Mouse (Mus musculus) gastrocnemius, postnatal 14 days (tissue): ENCODE measurements around the gene 1810055G02Rik. TPM values are rescaled to one million over a fixed set of nuclear protein-coding genes. Genes with fewer than 3 reads are reported as not detected.

ENCODE experiments used
- DNase-seq: peaks from one replicate; pipeline ENCODE4 v3.0.0; 2021; ENCODE audit warnings: mixed read lengths
- intact Hi-C: fragments of 180-260 bp; cut with DNase I; formaldehyde crosslinking; loops from one replicate; pipeline ENCODE4 v1.15.1; 2025; ENCODE audit warnings: low total_unique reads
- long read RNA-seq, 2 experiments: library from polyadenylated mRNA; stranded (forward); transcript quantifications; one replicate each; pipeline ENCODE4 v2.0.0; 2021
- total RNA-seq, 2 experiments: library from RNA; stranded (reverse); gene quantifications; 2 replicates each; pipeline ENCODE4 v1.2.3; 2021

1810055G02Rik gene
- total RNA-seq: 10 to 100 TPM in 1 of 2 experiments, 1 to 10 TPM in 1; 9.7 to 15.9 TPM
- long read RNA-seq, experiment 1, transcript 1810055G02Rik-201 (4 exons, 1,882 nt): major isoform, 5 of 9 reads
- long read RNA-seq, experiment 1, partial matches to known transcripts: 0 of 9 reads
- long read RNA-seq, experiment 1, other reads (novel, unspliced or antisense): 1 of 9 reads
- long read RNA-seq, experiment 2, transcript 1810055G02Rik-201 (4 exons, 1,882 nt): major isoform, 11 of 17 reads
- long read RNA-seq, experiment 2, partial matches to known transcripts: 1 of 17 reads
- long read RNA-seq, experiment 2, other reads (novel, unspliced or antisense): 1 of 17 reads

DNA sequence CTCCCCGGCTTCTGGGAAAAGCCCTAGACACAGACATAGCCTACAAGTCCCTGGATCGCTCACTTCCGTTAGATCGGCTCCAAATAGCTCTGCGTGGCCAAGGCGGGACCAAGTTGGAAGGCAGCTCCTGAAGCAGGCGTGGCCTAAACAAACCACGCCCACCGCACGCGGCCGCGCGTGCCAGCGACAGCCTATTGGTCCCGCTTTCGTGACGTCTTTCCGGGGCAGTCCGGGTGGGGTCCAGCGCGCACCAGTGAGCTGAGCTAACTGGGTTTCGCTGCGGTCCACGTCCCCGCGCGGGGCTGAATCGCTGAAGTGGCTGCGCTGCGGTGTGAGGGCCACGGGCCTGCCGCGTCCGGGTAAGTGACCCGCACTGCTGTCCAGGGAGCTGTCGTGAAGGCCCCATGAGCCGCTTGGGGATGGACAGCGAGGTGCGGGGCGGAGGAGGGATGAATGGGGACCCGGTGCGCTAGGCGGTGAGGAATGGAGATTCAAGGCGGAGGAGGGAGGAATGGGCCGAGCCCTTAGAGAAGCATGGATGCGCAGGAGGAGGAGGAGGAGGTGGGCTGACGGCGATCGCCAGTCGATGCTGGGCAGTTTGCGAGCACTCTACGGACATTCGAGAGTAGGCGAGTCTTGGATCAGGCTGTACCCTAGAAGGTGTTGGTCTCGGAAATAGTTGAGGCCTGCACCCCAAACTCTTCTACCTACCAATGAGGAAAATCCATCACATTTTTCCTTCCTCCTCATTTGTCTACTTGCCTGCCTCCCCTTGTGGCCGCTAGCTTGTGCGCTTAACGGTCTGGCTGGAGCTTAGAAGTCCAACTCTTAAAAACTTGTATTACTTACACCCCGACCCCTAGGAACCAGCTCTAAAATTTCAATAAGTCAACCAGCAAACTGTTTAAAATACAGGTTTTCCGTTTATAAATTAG is at the start of gene 1810055G02Rik:
1810055G02Rik (plus strand) TSS at position 216 of the 935 bp plus-strand sequence.
- intact Hi-C loops: no loop called here
- peak; percentile 97 for DNase-seq

DNA sequence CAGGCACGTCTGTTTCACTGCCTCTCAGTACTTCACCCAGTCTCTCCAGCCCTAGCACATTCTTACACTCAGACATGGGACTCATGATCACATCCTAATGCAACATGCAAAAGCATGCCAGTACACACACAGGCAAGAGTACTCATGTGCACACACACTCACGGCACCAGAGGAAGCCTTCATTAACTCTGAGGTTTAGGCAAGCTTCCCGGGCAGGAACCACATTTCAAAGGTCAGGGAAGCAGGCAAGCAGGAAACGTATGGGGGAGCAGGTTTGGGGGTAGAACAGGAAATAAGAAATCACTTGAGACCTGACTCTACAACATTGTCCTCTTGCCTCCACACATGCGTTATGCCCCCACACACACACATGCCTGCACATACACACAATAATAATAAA is 42.6 kb upstream of the 1810055G02Rik start:
- intact Hi-C loops: no loop called here
- DNase-seq: no peak

DNA sequence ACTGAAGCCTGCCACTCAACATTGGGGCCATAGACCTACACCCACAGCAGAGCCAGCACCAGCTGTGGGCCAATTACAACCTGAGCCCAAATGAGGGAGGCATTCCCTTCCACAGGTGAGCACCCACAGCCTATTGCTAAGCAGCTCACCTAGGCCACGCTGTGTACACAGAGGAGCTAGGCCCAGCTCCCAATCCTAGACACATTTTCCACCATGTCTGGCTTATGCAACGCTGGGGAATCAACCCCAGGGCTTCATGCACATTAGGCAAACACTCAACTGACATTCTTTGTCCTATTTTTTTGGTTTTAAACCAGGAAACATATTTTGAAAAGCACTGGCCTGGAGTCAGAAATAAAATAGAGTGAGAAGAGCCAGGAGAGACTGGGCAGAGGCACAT is 41.5 kb upstream of the 1810055G02Rik start:
- intact Hi-C loops: no loop called here

DNA sequence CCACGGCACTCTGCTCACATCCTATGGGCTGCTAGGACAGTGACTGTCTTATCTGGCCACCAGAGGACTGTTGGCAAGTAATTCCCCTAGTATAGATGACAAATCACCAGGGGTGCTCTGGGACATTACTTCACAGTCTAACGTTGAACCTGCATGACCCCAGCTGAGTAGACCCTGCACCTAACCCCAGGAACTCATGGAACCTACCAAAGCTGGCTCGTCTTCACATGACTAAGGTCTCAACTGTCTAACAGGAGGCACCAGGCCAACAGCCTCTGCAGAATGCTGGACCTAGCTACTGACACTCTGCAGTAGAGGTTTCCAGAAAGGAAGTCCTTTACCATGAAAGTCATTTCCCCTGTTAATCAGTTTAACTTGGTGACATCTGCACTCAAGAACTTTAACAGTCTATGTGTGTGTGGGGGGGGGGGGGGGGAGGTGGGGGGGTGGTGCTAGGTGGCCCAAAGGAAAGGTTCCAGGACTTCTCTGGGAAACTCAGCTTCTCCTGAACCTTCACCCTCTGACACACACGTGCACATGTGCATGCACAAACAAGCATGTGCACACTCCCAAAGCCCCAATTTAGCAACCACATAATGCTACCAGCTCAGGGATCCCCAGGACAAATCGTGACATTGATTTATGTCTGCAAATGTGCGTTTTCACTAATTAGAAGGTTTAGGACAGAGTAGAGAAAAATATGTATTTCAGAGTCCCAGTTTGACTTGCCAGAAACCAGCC is 40.8 kb upstream of the 1810055G02Rik start:
- intact Hi-C loops: no loop called here
- peak; percentile 49 for DNase-seq

More for the DNA sequence above, 41.5 kb upstream of the 1810055G02Rik start:
- DNase-seq: no peak

DNA sequence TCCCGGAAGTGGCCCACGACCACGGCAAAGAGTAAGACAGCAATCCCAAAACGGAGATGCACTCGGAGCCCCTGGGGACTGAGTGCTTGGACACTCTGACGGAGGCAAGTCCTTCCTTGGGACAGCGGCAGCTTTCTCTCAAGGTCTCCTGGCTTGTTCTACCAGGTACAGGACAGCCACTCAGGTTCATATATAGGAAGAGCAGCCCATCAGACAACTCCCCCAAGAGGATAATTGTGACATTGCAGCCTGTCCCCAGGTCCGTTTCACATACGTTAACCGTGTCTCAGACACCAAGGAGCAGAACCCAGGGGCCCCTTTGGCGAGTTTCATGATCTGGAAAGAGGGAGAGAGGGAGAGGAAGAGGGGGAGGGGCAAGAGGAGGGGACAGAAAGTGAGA is 40.1 kb upstream of the 1810055G02Rik start:
- intact Hi-C loops: no loop called here
- DNase-seq: no peak

DNA sequence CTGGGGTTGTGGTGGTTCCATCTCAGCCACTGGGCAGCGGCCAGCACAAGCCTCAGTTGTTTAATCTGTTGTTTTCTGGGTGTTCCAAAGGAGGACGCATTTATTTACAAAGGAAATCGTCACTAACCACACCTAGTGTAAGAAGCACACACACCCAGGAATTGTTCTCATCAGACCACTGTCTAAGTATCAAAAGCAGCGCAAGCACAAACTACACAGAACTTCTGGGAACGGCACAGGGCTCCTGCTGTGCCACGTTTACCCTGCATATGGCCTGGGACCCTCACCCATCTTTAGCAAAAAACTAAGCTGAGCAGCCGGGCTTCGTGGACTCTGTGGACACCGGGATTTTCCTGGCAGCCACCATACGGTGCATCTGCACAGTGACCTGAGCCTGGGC is 39.5 kb upstream of the 1810055G02Rik start:
- intact Hi-C loops: no loop called here
- no peak for DNase-seq

DNA sequence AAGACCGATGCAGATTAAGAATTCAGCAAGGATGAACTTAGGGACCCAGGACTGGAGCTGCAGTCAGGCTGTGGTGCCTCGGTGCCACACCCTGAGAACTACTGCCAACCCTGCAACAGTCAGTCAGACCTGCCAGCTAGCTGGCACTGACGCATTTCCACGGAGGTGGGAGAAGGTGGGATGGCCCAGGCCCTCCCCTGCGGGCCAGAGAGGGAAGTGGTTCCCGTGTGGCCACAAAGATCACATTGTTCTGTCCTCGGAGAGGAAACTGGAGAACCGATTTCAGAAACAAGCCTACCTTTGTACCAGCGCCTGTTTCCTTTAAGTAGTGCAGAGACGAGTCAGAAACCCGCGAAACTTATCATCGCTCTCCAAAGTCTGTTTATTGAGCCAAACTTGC is 39.0 kb upstream of the 1810055G02Rik start:
- peak; percentile 31 for DNase-seq

DNA sequence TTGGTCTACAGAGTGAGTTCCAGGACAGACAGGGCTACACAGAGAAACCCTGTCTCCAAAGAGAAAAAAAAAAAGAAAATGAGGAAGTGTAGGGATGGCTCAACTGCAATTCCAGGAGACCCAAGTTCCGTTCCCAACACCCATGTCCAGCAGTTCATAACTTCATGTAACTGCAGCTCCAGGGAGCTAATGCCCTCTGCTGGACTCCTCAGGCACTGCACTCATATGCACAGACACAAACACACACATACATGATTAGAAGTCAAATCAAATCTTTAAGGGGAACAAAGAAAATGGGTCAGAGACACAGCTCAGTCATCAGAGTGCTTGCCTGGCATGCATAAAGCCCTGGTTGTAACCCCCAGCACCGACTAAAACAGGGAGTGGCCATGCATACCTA is 34.9 kb upstream of the 1810055G02Rik start:
- no peak for DNase-seq
- intact Hi-C loops: no loop called here

More for the DNA sequence above, 39.0 kb upstream of the 1810055G02Rik start:
- intact Hi-C loops: no loop called here

DNA sequence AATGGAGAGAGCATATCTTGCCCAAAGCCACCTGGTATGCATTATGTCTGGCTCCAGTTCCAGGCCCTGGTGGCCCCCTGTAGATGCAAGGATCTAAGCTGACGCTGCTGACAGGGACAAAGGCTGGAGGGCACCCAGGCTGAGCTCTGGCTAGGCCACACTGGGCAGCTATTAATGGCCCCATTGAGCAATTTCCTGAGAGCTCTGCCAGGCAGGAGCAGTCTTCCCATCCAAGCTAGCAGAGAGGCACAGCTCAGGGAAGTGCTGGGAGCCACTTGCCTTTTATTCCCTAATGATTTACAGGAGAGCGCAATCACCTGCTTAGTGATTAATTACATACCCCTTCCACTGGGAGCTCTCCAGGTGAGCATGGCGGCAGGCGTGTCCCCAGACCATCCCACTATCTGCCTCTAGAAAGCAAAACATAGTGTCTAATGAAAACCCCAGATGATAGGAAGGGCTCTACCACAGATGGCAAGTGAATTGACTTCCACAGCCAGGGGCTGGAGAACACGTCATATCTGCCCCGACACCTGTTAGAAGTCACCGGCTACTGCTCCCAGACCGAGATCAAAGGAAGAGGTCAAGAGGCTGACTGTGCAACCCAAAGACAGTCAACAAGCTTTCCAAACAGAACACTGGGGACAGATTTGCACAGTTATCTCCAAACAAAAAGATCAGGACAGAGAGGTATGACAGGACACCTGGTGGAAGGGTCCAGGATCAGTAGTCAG is 33.8 kb upstream of the 1810055G02Rik start:
- intact Hi-C loops: no loop called here
- DNase-seq: peak; percentile 59

DNA sequence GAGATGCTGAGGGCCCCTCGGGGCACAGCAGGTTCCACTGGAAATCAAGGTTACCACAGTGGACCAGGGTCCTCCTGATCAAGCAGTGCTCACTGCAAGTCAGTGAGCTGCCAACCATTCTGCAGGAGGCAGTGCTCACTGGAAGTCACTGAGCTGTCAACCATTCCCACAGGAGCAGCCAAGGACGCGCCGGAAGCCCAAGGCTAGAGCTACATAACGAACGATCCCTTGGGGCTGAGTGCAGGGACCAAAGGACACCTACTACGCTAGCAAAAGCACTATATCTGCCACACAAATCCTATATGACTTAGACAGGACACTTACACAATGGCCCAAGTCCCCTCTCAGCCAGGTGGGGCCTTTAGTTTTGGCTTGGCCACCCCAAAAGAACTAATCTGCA is 27.4 kb upstream of the 1810055G02Rik start:
- intact Hi-C loops: no loop called here
- no peak for DNase-seq

DNA sequence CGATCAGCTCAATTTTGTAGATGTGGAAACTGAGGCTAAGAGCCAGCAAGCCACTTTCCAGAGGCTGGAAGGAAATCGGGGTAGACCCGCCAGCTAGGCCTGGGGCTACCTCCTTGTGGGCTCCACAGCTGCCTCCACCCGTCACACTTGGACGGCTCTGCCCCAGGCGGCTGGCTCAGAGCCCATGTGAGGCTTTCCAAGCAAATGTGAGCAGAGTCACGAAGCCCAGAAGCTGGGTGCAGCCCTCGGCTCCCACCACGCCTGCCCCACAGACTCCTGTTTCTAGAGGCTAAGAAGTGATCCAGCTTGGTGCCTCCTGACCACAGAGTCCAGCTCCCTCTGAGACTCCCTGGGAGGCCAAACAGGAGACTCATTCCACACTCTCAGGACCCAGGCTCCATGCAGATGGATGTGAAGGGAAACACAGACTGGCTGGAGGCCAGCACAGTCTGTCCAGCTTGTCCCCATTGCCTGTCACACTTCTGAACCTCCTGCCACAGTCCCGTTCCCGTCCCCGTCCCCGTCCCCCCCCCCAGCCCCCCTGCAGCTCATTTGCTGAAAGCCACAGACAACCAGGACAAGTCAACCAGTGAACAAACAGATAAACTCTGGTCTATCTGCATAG is 26.7 kb upstream of the 1810055G02Rik start:
- DNase-seq: peak; percentile 92
- intact Hi-C loops: no loop called here

DNA sequence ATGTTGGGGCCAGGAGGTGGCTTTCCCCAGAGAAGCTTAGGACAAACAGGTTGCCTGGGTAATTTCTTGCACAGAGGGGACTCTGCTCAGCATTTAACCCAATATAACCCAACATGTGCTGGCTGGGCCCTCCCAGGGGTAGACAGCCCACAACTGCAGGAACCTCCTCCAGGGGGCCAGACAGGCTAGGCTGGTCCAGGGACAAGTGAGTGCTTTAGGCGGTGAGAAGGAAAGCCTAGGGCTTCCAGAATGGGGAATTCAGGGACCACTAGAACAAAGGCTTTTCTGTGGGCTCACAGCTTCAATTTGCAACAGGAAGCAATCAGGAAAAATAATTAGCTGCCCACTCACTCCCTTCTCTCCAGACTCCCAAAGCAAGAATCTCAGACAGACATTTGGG is 23.7 kb upstream of the 1810055G02Rik start:
- intact Hi-C loops: no loop called here
- no peak for DNase-seq

DNA sequence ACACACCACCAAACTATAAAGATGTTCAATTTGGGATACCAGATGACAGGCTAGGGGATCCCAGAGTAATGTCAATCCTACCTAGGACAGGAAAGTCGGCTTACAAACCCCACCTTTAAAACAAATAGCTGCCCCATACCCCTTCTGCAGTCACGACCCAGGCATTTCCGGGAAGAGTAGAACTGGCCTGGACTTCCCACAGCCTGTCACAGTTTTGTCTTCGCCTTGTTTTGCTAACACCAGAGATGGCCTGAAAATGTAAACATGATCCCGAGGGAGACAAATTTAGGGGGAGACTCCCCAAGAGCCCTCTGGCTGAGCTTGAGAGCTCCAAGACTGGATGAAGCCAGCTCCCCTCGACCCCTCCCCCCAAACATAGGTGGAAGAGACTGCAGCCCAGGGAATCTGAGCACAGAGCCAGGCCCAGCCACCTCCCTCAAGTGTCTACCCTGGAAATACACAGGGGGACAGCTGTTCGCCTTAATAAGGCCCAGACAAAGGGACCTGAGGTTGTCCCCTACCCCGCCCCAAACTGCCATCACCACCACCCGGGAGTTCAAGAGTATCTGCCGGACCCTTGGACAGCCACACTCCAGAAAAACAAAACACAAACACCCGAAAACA is 23.0 kb upstream of the 1810055G02Rik start:
- intact Hi-C loops: no loop called here

DNA sequence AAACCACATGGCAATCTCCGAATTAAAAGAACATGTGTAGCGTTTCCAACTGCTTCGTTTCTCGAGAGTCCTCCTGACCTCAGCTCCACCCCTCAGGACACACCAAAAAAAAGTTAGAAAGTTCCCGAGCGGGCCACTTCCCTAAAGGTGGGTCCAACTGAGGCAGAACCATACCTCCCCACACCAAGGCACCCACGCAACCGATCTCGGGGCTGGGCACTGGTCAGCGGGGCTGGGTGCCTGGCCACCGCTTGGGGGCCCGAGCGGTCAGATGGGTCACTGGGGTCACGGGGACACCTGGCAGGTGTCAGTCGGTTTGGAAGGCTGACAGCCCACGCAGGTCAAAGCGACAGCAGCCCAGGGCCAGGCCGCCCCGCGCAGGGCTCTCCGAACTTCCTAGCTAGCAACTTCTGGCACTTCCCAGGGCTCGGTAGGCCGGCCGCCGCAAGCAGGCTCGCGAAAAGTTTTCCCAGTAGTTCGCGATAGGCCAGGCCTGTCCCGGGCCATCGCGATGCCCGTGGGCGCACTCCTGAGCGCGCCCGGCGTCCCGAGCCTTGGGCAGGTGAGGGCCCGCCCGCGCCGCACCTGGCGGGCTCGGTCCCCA is 22.4 kb upstream of the 1810055G02Rik start:
- DNase-seq: peak; percentile 61
- intact Hi-C loops: no loop called here

More for the DNA sequence above, 23.0 kb upstream of the 1810055G02Rik start:
- no peak for DNase-seq

DNA sequence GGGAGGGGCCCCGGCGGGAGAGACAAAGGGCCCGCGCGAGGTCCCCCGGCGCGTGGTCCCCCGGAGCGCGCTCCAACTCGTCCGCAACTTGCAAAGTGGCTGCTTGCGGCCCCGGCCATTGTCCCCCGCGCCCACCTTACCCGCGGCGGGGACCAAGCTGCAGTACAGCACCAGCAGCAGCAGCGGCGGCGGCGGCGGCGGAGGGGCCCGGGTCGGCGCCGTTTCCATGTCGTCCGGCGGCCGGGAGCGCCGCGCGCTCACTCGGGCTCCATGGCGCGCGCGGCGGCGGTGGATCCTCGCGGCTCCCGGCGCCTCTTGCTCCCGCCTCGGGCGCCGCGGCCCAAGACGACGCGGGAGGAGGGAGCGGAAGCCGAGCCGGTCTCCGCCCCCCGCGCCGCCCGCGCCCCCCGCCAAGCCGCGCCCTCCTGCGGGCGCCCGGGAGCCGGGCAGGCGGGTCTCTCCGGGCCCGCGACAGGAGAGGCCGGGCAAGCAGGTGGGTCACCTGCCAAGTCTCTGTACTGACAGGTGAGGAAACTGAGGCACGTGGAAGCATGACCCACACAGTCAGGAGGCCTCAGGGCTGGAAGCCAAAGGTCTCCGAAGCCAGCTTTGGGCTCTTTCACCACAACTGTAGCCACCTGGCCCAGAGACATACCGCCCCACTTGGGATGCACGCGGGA is 21.7 kb upstream of the 1810055G02Rik start, which contains the start of gene Lrp5:
Lrp5 (minus strand) TSS at position 350 of the 680 bp plus-strand sequence.
- intact Hi-C loops: no loop called here
- DNase-seq: peak; percentile 73

DNA sequence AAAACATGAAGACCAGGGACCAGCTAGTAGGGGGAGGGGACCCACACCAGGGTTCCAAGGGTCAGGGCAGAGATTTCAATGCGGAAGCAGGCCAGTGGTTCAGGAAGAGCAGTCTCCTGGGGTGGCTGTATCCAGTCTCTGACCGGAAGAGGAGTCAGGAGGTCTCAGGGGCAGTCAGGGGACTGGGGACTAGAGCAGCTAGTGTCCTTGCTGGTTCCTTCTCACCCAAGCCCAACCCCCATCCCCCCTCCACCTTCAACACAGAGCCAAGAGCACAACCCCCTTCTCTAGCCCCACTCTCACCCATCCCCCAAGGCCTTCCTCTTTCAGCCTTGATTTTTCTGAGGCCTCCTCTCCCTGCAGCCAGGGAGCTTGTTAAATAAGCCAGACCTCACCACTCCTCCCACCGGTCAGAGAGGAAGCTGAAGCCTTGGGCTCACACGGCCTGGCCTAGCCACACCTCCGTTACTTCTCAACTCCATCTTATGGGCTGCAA is 20.4 kb upstream of the 1810055G02Rik start:
- no peak for DNase-seq
- intact Hi-C loops: no loop called here

DNA sequence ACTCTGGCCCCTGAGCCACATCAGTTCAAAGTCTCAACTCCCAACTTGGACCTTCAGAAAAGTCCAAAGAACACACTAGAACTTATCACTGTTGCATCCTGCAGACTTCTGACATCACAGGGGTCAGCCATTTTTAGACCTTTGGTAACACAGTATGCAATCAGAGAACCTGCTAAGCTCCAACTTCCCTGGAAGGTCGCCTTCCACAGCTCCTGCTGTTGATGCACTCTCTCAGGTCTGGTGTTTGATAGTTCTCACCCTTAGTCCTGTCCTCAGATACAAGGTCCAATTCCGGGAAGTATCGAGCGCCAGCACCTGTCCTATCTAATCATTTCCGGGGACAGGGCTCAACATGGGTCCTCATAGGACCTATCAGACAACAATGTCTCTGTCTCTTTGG is 16.8 kb upstream of the 1810055G02Rik start:
- intact Hi-C loops: no loop called here
- no peak for DNase-seq
